Mouse (Mus musculus) forebrain, postnatal 0 days (tissue): Measurements from ENCODE around the gene Sox5. TPM values are rescaled to one million over a fixed set of nuclear protein-coding genes. Genes with fewer than 3 reads are reported as not detected.

ENCODE experiments used
- ATAC-seq: fragments of 200-750 bp; cut with Nextera tagmentation; 2 replicates; pipeline ENCODE4 v1.8.0; 2017; ENCODE audit warnings: mild to moderate bottlenecking, moderate library complexity
- DNase-seq: peaks from one replicate; pipeline ENCODE4 v3.0.0-alpha.2; 2015
- H3K27ac ChIP-seq: fragments of 300-500 bp; sonication (generic); 2 replicates; pipeline ENCODE4 v1.5.1; 2014; ENCODE audit warnings: low read depth, mild to moderate bottlenecking, antibody characterized with exemption, low read length, moderate library complexity, mixed read lengths
- H3K27me3 ChIP-seq: fragments of 300-500 bp; sonication (generic); 2 replicates; pipeline ENCODE4 v1.6.1; 2014; ENCODE audit warnings: mild to moderate bottlenecking, low read length, mixed read lengths; ENCODE audit not compliant: insufficient read depth
- H3K36me3 ChIP-seq: fragments of 300-500 bp; sonication (generic); 2 replicates; pipeline ENCODE4 v1.6.1; 2014; ENCODE audit warnings: mild to moderate bottlenecking, moderate library complexity; ENCODE audit not compliant: insufficient read depth
- H3K4me1 ChIP-seq: fragments of 300-500 bp; sonication (generic); 2 replicates; pipeline ENCODE4 v1.6.1; 2014; ENCODE audit warnings: antibody characterized with exemption; ENCODE audit not compliant: insufficient read depth
- H3K4me2 ChIP-seq: fragments of 300-500 bp; sonication (generic); 2 replicates; pipeline ENCODE4 v1.6.1; 2014; ENCODE audit warnings: low read depth, mild to moderate bottlenecking, moderate library complexity
- H3K4me3 ChIP-seq: fragments of 300-500 bp; sonication (generic); 2 replicates; pipeline ENCODE4 v1.5.1; 2014; ENCODE audit warnings: low read depth, low read length, mixed read lengths
- H3K9ac ChIP-seq: fragments of 300-500 bp; sonication (generic); 2 replicates; pipeline ENCODE4 v1.6.1; 2014; ENCODE audit warnings: mild to moderate bottlenecking
- H3K9me3 ChIP-seq: fragments of 300-500 bp; sonication (generic); 2 replicates; pipeline ENCODE4 v1.6.1; 2016; ENCODE audit warnings: low read length
- CTCF ChIP-seq: sonication (generic); IDR thresholded peaks from 2 replicates; pipeline ENCODE4 v1.5.1; 2016; ENCODE audit warnings: antibody characterized with exemption, control low read depth, low read depth
- WGBS: fragments of 180-500 bp; shearing (Covaris S2); extraction: QIAGEN DNeasy Blood & Tissue Kit; methylation state at CpG from one replicate; pipeline ENCODE4 v1.1.7; 2014; 5-methylcytosine and 5-hydroxymethylcytosine counted together
- polyA plus RNA-seq: library from polyadenylated mRNA; unstranded; fragments of >200 nt; fragmentation: Nextera tagmentation; extraction: Ambion mirVana; gene quantifications from 2 replicates; pipeline ENCODE4 v1.2.1, GENCODE M21; 2015
- total RNA-seq: library from RNA; depleted of rRNA; stranded (reverse); fragments of >200 nt; gene quantifications from 2 replicates; pipeline ENCODE4 v1.2.3, GENCODE M21; 2014

Gene Sox5
- total and polyA plus RNA-seq, 2 experiments from 2014 or later, result 31.6 to 62.8 TPM

DNA sequence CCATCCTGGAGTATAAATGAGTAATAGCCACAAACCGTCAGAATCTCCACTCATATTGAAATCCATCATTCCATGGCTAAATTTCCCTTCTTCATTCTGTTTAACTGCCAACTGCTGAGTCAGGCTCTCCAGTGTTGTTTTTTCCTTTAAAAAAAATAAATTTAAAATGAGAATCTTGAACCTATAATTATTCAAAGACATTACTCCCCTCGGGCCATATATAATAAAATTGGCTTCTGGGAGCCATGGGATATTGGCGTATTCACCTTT, 937.1 kb downstream of the Sox5 start:
- H3K27me3 ChIP-seq, result no peaks in the 10 kb centered on the region
- no peak for TF ChIP-seq CTCF
- no peaks in the 10 kb centered on the region for H3K9me3 ChIP-seq
- no peak overlapping the region for H3K4me2 ChIP-seq
- H3K36me3 ChIP-seq, result no peaks in the 10 kb centered on the region
- 80% methylated on average over 3 of the region's 3 CpGs for WGBS
- DNase-seq (no peak), ATAC-seq (no peak)
- H3K4me1 ChIP-seq, result no peaks in the 10 kb centered on the region
- no peak overlapping the region for H3K9ac ChIP-seq
- no peak overlapping the region for H3K27ac ChIP-seq
- H3K4me3 ChIP-seq, result no peak overlapping the region

DNA sequence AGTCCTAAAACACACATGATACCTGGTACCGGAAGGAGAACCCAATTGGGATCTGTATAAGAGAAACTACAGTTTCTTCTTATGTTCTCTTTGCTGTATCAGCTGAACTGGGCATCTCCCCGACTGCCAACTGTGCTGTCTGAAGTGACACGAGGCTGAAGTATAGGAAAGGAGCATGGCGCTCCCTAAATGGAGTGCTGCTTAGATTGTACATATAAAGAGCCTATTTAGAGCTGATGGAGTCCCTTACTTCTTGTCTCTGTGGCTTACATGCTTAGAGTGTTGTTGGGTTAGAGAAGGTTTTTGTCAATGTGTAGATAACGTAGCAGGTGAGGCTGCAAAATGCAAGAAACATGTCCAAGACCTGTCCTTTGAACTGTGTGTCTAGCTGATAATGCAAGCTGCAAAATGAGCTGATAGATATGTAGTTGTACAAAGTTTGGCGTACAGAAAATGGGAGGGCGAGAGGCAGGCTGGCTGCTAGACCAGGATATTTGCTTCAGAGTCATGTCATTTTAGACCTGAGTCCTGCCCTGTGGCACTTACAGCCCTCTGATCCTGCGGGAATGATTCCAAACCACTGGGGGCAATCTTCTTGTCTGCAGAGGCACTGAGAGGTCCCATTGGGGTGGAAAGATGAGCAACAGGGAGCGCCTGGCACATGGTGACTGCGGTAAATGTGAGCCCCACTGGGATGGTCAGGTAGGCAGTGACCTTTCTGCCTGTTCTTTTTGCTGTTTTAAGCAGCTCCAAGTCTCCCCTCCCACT, 937.7 kb downstream of the Sox5 start:
- H3K4me1 ChIP-seq, result no peaks in the 10 kb centered on the region
- H3K27me3 ChIP-seq, result no peaks in the 10 kb centered on the region
- no peaks in the 10 kb centered on the region for H3K36me3 ChIP-seq
- WGBS, result 91% methylated on average over 10 of the region's 10 CpGs
- DNase-seq, result no peak
- H3K9ac ChIP-seq, result no peak overlapping the region
- no peak for ATAC-seq
- no peak for TF ChIP-seq CTCF
- H3K27ac ChIP-seq, result no peak overlapping the region
- H3K4me3 ChIP-seq, result no peak overlapping the region
- no peaks in the 10 kb centered on the region for H3K9me3 ChIP-seq
- no peak overlapping the region for H3K4me2 ChIP-seq

DNA sequence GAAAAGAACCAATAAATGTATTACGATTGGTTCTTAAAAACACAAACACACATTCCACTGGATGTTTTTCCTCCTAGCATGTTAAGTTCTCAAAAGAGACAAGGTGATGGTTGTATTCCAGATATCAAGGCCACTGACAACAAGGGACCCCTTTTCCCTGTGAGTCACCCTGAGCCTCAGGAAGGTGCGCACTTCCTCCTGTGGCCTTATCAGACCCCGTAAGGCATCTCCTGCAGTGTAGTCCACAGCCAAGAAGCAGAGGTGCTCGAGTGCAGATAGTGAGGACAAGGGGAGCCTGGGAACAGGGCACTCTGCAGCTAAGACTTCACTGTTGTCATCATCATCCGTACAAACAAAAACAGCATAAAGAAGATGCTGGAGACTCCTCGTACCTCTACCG, 939.8 kb downstream of the Sox5 start:
- WGBS, result 92% methylated on average over 7 of the region's 7 CpGs
- no peak overlapping the region for H3K9ac ChIP-seq
- ATAC-seq, result no peak
- H3K36me3 ChIP-seq, result no peaks in the 10 kb centered on the region
- H3K4me3 ChIP-seq, result no peak overlapping the region
- no peak for TF ChIP-seq CTCF
- no peak overlapping the region for H3K27ac ChIP-seq
- no peaks in the 10 kb centered on the region for H3K4me1 ChIP-seq
- DNase-seq, result no peak
- no peaks in the 10 kb centered on the region for H3K27me3 ChIP-seq
- H3K4me2 ChIP-seq, result no peak overlapping the region
- H3K9me3 ChIP-seq, result no peaks in the 10 kb centered on the region

DNA sequence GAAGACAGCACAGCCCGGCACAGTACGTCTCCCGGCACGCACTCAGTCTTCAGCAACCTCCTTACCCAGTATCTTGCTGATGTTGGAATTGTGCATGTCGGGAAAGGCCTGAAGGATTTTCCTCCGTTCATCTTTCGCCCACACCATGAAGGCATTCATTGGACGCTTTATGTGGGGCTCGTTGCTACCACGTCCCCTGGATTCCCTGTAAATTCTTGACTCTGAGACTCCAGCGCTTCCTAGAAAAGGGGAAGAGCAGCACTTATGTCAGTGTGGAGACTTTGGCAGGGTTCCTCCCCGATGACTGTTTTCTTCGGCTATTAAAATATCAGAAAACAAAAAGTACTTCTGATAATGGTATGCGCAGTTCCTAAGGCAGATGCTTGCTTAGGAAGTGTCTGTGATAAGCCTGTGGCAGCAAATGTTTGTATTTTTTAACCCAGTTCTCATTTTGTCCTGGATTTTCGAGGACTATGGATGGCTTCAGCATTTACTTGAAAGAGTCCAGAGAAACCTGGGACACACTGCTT, 940.6 kb downstream of the Sox5 start:
- Histone ChIP-seq H3K4me1 (no peaks in the 10 kb centered on the region), H3K9me3 (no peaks in the 10 kb centered on the region), H3K9ac (no peak overlapping the region), H3K36me3 (no peaks in the 10 kb centered on the region), H3K4me2 (no peak overlapping the region), H3K4me3 (no peak overlapping the region), H3K27me3 (no peaks in the 10 kb centered on the region), H3K27ac (no peak overlapping the region)
- TF ChIP-seq CTCF, result no peak
- WGBS, result 86% methylated on average over 15 of the region's 15 CpGs
- no peak for ATAC-seq
- DNase-seq, result no peak

DNA sequence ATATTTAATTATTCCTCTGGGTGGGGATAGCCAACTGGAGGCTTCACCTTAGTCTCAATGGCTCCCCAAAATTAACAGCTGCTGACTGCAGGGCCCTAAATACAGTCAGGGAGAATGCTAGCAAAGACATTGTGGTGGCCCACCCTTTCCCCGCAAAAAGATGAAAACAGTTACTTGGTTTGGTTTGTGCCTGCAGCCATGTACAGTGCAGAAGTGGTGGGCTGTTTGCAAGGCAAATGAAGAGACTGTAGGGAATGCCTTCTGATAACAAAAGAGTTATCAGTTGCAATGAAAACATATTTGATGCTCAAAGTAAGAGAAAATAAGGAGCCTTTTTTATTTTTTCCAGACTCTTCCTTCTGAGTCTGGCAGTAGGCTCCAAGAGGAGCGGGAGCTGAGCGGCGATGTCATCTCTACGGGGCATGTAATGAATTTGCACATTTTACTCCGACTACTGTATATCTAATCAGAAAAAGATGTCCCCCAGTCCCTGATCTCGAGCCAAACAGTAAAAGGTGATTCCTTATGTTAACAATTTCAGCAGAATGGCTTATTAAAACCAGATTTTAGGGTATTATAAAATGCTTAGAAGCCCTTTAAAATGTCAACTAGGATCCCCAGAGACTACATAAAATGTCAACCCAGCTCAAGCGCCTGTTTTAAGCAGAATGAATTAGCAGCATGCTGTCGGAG, 943.2 kb downstream of the Sox5 start:
- Histone ChIP-seq H3K27me3 (no peaks in the 10 kb centered on the region), H3K36me3 (peaks cover 17% of the 10 kb centered on the region), H3K9me3 (no peaks in the 10 kb centered on the region), H3K27ac (no peak overlapping the region), H3K9ac (no peak overlapping the region), H3K4me3 (no peak overlapping the region), H3K4me2 (no peak overlapping the region), H3K4me1 (no peaks in the 10 kb centered on the region)
- ATAC-seq (peak; percentile 59; the same call in 1 of the 2 replicates), DNase-seq (no peak)
- 57% methylated on average over 9 of the region's 9 CpGs for WGBS
- no peak for TF ChIP-seq CTCF

DNA sequence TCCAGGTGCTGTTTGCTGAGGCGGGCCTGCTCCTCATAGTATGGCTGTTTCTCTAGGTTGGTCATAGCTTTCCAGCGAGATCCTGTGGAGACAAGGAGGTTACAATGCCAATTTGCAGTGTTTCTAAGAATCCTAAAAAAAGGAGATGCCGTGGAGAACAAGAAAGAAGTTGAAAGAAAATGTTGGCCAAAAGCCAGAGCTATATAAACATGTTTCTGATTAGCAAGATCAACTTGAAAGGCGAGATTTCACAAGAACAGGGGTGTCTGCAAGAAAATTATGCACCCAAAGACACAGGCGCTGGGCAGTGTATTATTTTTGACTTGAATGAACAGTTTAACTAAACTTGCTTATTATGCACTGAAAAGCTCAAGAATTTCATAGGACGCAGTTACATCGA, 946.4 kb downstream of the Sox5 start:
- H3K4me2 ChIP-seq, result no peak overlapping the region
- TF ChIP-seq CTCF, result no peak
- ATAC-seq, result no peak
- H3K9me3 ChIP-seq, result no peaks in the 10 kb centered on the region
- H3K9ac ChIP-seq, result no peak overlapping the region
- no peaks in the 10 kb centered on the region for H3K27me3 ChIP-seq
- no peak overlapping the region for H3K4me3 ChIP-seq
- DNase-seq, result no peak
- H3K36me3 ChIP-seq, result peaks cover 22% of the 10 kb centered on the region
- H3K4me1 ChIP-seq, result no peaks in the 10 kb centered on the region
- 57% methylated on average over 7 of the region's 7 CpGs for WGBS
- no peak overlapping the region for H3K27ac ChIP-seq

DNA sequence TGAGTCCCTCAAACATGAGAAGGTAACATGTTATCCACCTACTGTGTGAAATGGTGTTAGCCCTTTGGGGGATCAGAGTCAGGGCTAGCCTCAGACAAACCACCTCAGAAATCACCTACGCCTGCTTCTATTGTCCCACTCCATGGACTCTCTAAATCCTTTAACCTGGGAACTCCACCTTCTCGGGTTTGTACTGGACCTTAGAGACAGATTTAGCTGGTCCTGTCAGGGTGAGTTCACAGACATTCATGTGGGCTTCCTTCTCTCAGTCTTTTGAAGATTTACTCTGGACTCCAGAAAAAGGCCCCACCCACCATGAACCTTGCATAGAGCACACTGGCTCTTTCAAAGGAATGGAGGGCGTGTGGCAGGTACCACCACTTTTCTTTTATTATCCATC, 947.8 kb downstream of the Sox5 start:
- H3K36me3 ChIP-seq, result peaks cover 22% of the 10 kb centered on the region
- H3K4me3 ChIP-seq, result no peak overlapping the region
- ATAC-seq (no peak), DNase-seq (no peak)
- H3K4me1 ChIP-seq, result no peaks in the 10 kb centered on the region
- H3K27me3 ChIP-seq, result no peaks in the 10 kb centered on the region
- H3K9ac ChIP-seq, result no peak overlapping the region
- H3K9me3 ChIP-seq, result no peaks in the 10 kb centered on the region
- H3K4me2 ChIP-seq, result no peak overlapping the region
- no peak for TF ChIP-seq CTCF
- 95% methylated on average over 3 of the region's 3 CpGs for WGBS
- H3K27ac ChIP-seq, result no peak overlapping the region
